Mouse (Mus musculus) ZHBTc4 (cell line): Measurements from ENCODE around the gene Camta2.
A peak's percentile ranks its signal among the peaks of the same experiment; 100 is the strongest.

Source experiments
- DNase-seq: peaks from one replicate; pipeline ENCODE4 v3.0.0-alpha.2; 2011; ENCODE audit warnings: low read depth, low spot score

Gene Camta2

DNA sequence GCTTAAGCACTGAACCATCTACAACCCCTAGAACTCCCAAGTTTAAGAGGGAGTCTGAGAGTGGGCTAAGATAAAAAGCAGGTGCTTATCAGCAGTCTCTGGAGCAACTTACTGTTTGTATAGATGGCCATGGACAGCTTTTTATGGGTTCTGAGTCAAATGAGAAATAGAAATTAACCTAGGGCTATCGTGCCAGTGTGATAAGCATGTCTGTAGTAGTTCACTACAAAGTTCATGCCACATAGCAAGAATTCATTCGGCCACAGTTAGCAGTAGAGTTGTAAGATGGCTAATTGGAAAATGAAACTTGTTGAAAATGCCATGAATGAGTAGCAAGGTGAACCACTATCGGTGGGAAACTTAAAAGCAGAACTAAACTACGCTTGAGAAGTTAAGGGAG, 39.4 kb downstream of the Camta2 start:
- DNase-seq, result no peak

DNA sequence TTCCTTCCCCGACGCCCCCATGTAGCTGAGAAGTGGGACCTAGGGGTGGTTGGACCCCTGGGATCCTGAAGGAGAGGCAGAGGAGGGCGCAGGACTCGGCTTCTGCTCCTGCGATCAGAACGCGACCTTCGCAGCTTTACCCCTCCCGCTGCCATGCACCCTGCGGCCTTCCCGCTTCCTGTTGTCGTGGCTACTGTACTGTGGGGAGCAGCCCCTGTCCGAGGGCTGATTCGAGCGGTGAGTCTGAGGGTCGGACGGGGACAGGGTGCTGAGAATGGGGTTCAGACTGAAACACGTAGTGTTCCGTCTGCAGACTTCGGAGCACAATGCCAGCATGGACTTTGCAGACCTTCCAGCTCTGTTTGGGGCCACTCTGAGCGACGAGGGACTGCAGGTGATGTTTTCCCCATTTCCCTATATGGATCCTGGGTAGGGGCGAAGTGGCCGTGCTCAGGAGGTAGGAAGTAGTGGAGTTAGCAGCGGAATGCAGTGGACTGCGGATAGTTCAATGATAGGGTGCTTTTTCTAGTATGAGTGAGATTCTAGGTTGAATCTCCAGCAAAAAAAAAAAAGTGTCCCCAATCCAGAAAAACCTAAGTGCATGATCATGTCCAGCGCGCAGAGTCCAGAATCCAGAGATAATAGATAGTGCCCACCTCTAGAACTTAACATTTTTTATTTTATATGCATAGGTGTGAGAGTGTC, 40.0 kb downstream of the Camta2 start:
- no peak for DNase-seq

DNA sequence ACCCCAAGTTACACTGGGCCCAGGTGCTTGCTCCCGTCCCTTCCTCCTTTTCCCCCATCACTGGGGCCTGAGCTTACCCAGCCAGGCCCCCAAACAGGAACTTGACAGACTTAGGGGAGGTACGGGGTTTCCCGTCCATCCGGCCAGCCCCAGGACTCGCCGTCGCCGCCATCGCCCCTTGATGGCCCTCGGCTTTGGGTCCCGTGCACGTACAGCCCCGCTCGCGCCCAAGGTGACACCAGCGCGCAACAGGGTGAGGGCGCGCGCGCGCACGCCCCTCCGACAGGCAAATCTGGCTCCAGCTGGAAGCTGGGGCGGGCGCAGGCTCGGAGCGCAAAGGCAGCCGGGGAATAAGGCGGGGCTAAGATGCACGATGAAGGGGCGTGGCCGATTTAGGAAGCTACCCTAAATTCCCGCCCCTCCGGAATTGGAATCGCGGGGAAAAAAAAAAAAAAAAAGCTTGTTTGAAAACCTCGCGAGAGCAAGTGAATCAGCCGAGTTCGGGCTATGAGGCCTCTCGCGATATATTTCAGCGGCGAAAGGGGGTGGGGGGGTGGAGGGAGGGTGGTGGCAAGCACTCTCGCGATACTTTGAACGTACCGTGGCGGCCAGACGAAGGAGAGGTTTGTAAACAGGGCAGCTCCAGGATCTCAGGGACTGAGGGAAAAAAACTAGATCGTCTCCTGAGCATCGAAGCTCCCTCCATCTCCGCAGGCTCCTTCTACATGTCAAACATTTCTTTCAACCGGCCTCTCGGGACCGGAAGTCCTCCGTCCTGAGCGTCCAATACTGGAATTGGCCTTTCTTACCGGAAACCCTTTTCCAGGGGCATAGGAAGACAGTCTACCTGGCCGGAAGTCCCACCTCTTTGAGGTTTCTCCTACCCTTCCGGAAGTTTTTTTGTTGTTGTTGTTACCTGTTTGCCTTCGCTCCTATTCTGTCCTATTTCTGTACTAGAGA, 40.9 kb downstream of the Camta2 start, which contains the start of the genes Rnf167 and Slc25a11:
Rnf167 (plus strand) TSS at position 545 of the 960 bp plus-strand sequence.
Slc25a11 (minus strand) TSS at position 789 of the 960 bp plus-strand sequence.
- DNase-seq, result peak; percentile 100

DNA sequence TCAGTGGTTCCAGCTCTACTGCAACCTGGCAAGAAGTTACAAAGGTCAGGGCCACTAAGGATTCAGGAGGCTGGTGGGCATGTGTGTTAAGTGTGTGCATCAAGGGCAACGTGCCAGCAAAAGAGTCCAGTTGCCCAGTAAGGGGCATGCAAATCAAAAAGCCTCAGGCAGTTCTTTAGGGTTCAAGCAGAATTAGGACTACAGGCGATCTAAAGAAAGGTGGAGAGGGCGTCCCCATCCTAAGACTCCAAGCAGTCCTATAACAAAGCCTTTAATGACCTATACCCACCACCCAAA, 41.7 kb downstream of the Camta2 start:
- no peak for DNase-seq

DNA sequence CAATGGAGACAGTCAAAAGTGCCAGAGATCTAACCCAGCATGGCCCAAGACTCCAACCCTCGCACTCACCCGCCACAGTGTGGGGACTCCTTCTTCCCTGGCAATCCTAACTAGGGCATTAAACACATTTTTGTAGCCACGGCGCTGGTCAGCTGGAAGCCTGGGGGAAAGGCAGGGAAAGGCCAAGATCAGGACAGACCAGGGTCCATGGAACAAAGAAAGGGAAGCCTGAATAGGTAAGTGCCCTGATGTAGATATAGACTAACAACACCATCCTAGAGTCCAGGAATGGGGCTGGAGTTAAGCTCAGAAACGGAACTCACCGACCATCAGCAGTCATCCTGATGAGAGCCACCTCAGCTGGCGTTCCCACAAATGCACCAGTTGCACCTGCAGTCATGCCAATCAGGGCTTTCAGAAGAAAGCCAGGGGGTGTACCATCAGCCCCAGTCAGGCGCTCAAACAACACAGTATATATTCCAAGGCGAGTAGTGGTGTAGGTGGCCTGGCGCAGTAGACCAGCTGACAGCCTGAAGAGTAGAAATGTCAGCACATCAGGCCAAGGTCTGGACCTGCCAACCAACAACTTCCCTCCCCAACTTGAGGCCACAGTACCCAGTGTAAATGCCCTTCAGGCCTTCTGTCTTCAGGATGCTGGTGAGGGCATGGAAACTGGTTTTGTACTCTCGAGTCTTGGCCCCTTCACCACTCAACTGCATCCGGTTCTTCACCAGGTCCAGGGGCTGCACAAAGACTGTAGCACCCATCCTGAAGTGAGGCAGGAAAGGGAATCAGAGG, 42.2 kb downstream of the Camta2 start:
- no peak for DNase-seq

DNA sequence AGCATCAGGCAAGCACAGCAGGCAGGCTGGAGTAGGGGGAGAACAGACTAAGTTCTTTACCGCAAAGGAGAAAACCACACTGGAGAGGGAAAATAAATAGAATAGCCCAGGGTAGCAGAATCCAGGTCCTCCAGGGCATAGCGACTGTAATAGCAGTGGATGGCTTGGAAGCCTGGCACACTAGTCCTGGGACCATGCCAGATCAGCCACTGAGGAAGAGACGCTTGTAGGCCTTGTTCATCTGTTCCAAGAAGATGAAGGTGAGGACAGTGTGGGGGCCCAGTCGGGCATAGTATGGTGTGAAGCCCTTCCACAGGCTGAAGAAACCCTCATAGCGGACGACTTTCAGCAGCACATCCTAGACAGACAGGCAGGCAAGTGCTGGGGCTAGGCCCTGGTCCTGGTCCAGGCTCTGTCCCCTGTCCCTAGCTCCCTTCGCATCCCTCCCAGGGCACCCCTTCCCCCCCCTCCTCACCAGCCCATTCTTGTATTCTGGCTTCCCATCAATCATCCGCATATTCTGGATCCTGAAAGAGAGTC, 43.3 kb downstream of the Camta2 start:
- no peak for DNase-seq

DNA sequence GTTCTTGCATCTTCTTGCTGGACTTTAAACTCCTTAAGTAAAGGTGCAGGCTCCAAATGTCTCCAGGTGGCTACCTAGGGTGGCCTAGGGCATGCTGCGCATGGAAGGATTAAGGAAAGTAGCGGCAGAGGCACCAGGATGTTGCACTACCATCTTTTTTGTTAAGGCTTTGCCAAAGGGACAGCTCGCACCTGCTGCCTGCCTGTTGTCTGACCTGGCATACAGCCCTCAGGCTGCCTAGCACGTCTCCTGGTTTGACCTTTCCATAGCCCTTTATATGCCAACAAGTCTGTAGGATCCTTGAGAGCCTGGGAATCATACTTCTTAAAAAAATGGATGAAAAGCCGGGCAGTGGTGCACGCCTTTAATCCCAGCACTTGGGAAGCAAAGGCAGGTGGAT, 44.9 kb downstream of the Camta2 start:
- no peak for DNase-seq

DNA sequence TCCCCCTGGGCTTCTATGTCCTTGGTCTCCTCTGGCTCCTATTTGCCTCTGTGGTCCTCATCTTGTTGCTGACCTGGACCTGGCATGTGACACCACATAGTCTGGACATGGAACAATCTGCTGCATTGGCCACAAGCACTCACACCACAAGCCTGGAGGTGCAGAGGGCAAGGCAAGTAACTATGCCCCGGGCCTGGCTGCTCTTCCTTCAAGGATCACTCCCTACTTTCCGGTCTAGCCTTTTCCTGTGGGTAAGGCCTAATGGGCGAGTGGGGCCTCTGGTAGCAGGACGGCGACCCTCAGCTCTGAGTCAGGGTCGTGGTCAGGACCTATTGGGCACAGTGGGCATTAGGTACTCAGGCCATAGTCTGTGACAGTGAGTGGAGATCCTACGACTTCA, 46.7 kb downstream of the Camta2 start:
- DNase-seq, result no peak

DNA sequence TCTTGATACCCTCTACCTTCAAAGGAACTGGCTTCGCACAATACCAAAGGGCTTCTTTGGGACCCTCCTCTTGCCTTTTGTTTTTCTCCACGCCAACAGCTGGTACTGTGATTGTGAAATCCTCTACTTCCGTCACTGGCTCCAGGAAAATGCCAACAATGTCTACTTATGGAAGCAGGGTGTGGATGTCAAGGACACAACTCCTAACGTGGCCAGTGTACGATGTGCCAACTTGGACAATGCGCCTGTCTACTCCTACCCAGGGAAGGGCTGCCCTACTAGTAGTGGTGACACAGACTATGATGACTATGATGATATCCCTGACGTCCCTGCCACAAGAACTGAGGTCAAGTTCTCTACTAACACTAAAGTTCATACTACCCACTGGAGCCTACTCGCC, 47.9 kb downstream of the Camta2 start:
- DNase-seq, result no peak

DNA sequence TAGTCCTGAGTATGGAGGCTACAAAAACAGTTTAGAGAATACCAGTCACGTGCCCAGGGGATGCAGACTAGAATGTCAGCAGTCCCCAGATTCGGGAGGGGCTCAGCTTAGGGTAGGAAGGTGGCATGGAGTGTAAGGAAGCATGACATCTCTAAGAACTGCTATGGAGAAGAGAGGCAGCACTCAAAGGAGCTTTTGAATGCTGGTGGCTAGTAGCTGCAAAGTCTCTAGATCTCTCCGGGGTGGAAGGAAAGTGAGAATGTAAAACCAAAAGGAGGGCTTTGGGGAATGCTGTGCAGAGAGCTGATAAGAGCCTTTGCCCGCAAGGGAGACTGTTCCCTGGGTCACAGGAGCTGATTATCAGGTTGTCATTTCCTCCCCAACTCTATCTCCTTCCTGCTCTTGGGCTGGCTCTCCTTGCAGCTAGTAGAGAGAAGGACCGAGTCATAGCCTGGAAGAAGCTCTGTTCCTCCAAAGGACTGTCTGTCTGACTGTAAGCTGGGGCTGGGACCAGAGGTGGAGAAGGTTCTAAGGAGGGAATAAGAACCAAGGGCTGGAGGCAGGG, 49.1 kb downstream of the Camta2 start, which contains the start of gene Gp1ba:
Gp1ba (plus strand) TSS at position 409 of the 565 bp plus-strand sequence.
- DNase-seq, result no peak

DNA sequence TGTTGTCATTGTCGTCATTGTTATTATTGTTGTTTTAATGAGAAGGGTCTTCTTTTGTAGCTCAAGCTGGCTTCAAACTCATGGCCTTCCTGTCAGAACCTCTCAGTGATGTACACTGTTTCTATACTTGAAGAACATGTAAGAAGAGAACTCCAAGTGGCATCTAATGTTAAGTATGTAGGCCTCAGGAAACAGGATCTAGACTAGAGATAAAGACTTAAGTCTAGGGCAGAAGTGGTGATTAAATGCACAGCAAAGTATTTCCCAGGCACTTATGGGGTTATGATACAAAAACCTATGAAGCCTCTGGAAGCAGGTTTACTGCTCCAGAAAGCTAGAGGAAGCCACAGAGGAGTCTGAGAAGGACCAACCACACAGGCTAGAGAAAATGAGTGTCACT, 49.6 kb downstream of the Camta2 start:
- DNase-seq, result no peak

DNA sequence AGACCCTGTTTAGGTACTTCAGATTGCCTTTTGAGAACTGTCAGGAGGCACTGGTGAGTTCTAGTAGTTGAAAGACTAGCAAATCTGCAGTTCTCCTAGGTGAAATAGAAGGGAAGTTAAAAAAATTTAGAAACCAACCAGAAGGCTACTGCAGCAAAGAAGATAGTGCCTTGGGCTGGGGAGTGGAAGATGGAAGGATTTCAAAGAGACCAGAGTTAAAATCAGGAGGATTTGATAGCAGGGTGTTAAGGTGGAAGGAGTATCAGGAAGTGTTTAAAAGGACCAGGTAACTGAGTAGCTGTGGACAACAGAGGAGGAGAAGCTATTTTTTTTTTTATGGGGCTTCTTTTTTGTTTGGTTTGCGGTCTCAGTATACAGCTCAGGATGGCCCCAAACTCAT, 50.1 kb downstream of the Camta2 start:
- DNase-seq, result no peak

DNA sequence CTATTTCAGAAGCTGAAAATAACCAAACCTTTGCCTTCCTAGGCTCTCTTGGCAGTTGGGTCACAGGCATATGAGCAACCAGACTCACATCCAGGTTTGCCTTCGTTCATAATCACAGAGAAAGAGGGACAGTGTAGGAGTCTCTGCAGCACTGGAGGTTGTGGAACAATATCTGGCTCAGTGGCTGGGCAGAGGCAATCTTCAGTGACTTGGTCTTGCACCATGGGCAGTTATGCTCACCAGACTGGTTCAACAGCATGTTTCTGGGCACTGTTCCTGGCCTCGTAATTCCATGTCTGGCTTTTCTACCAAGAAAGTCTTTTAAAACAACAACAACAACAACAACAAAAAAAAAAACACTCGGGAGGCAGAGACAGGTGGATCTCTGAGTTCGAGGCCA, 52.3 kb downstream of the Camta2 start:
- no peak for DNase-seq

DNA sequence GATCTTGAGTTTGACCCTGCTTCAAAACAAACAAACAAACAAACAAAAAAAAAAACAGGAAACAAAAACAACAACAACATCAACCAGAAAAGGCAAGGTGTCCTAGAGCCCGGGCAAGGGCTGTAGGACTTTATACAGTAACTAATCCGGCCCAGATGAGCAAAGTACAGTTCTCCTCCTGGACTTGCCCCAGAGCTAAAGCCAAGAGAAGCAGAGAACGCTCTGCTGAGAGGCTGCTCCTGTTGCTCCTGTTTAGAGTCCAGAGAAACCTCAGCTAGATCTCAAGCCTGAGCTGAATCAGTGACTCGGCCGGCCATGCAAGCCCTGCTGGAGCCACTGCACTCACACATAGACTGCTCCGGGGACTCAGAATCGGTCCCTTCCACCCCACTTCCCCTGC, 57.8 kb downstream of the Camta2 start:
- no peak for DNase-seq

DNA sequence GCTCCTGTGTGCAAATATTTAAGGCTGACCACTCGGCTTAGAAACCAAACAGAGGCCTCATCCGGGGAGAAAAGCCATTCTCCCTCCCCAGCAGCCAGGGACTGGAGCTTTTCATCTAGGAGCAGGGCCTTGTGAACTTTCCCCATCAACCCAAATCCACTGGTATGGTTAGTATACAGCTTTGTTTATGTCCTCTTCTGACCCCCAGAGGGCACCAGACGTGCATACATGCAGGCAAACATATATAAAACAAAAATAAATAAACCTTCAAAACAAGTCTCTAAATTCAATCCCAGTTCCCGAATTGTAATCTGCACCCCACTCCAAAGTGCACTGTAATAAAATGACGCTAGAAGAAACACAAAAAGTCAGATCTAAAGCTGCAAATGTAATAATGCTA, 58.3 kb downstream of the Camta2 start:
- peak; percentile 42 for DNase-seq

DNA sequence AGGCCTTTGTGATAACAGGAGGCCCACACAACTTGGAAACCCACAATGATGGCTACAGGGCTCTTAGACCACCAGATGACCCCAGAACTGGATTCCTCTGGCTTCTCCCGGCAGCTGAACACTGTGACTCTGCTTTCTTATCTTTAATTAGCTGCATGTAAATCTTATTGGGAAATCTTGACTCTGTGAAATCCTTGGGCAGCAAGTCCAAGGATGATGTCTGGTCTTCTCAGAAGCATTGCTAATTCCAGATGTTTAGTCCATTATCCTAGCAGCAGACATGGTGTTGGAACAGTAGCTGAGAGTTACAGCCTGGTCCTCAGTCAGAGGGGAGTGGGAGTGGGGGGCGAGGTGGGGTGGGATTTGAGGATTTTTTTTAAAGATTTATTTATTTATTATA, 59.5 kb downstream of the Camta2 start:
- DNase-seq, result no peak

DNA sequence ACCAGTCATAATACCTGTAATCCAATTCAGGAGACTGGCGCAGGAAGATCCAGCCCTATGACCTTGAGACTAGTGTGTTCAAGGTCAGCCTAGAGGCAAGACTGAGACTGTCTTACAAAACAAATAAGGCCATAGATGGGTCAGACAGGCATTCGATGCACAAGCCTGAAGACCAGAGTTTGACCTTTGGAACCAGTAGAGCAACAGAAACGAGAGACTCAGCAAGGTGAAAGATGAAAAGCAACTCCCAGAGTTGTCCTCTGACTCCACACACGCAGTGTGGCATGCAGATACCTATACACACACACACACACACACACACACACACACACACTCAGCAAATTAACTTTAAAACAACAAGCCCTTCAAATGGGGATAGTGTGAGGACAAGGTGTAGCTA, 61.0 kb downstream of the Camta2 start:
- peak; percentile 41 for DNase-seq

DNA sequence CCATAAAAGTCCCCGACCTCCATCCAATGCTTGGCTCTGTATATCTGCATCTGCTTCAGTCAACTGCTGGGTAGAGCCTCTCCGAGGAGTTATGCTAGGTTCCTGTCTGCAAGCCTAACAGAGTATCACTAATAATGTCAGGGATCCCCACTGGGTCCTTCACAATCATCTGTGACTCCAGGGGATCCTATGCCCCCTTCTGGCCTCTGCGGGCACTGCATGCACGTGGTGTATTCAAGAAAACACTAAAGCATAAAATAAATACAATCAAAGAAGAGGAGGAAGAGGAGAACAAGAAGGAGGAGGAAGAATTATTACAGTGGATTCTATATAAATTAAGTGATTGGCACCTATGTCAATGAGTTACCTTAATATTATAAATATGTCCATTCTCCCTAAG, 62.4 kb downstream of the Camta2 start:
- DNase-seq, result peak; percentile 77

DNA sequence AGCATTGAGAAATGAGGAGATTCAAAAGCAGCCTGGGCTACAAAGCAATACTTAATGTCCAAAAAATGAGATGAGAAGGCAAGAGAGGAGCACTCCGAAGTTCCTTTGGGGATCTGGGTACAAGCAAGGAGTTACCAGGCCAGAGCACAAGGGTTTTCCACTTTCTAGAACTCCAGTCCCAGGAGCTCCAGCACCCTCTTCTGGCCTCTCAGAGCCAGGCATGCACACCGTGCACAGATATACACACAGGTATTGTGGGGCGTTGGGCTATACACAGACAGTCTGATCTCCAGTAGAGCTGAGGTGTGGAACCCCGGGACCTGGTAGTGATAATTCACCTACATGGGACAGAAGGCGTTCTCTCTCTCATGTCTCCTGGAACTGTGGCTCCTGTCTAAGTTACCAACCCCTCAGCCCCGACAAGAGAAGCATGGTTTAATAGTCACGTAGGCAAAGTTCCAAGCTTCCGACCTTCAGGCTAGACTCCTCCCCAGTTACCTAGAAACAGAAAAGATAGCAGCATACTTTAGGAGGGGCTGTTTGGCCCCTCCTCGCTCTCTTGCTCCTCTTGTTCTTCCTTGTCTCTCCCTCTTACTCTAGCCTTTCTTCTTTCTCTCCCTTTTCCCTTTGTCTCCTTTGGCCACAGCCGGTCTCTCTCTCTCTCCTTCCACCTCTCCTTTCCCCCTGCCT, 64.7 kb downstream of the Camta2 start:
- DNase-seq, result peak; percentile 86

DNA sequence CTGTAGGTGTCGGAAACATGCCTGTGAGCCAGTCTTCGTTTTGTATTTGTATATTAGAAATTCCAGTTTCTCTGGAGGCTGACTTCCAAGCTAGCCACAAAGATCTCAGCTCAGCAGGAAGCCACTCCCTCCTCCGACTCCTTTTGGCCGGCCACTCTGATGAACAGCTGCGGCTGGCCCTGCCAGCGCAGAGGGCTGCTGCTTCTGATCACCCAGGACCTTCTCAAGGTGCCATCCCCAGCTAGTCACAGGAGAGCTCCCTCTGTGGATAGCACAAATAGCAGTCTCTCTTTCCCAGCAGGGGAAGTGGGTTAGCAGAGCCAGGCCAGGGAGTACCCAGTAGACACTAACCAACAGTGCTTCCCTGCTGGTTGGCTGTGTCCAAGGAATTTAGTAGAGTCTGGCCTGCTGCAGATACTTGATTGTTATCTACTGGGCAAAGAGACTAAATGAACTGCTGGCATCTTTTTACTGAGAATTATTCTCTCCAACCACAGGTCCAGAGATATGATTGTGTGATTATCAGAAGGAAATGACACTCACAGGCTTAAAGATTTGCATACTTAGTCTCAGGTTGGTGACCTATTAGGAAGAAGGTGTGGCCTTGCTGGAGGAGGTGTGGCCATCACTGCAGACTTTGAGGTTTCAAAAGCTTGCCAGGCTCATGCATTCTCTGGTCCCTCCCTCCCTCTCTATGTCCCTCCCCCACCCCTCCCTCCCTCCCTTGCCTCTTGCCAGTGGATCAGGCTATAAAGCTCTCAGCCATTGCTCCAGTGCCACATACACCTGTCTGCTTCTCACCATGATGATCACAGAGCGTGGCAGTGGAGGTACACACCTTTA, 65.7 kb downstream of the Camta2 start:
- peak; percentile 83 for DNase-seq
